In genomic region chr1:128103520-128104088, GRCm38 (mm10) we compare ENCODE assay signal across 8 mouse cellular contexts. TPM values are rescaled to one million over a fixed set of nuclear protein-coding genes. Genes with fewer than 3 reads are reported as not detected.
A peak's percentile ranks its signal among the peaks of the same experiment; 100 is the strongest.
DNase-seq lines count a peak whose midpoint lies in the region; ATAC-seq and TF ChIP-seq lines count a peak whose summit lies in the region.

No protein-coding gene starts in this region.

- H3K9me3 ChIP-seq in hindbrain, embryonic 16.5 days (ENCODE audit: control insufficient read depth, low read length), result no peaks in the 10 kb centered on the region
- H3K9me3 ChIP-seq in midbrain, embryonic 15.5 days, result no peaks in the 10 kb centered on the region

- no peak for TF ChIP-seq POLR2A in thymus, adult 2 months (IDR thresholded peaks at IDR 0.05; ENCODE audit: control insufficient read depth, extremely low read depth, insufficient read depth, low read length, poor library complexity)

- peaks cover 2% of the 10 kb centered on the region for H3K4me1 ChIP-seq in thymus, adult 2 months (replicated peaks; ENCODE audit: control insufficient read depth, insufficient read depth, low read length)
- H3K4me1 ChIP-seq in hindbrain, embryonic 16.5 days (ENCODE audit: control insufficient read depth, insufficient read depth, low read depth, low read length), result peaks cover 10% of the 10 kb centered on the region
- H3K4me1 ChIP-seq in midbrain, embryonic 15.5 days, result peaks cover 24% of the 10 kb centered on the region

- WGBS in thymus, adult 2 months, result under 1% methylated on average over 47 of the region's 47 CpGs
- under 1% methylated on average over 35 of the region's 47 CpGs for WGBS in hindbrain, embryonic 16.5 days
- under 1% methylated on average over 43 of the region's 47 CpGs for WGBS in midbrain, embryonic 15.5 days

- ATAC-seq in hindbrain, embryonic 16.5 days, result peak; percentile 63
- peak; percentile 72 for ATAC-seq in midbrain, embryonic 15.5 days (replicated peaks)

- H3K27me3 ChIP-seq in thymus, adult 2 months (ENCODE audit: control insufficient read depth, insufficient read depth, low read length), result no peaks in the 10 kb centered on the region
- no peaks in the 10 kb centered on the region for H3K27me3 ChIP-seq in hindbrain, embryonic 16.5 days (replicated peaks; ENCODE audit: control insufficient read depth, insufficient read depth, low read length)
- H3K27me3 ChIP-seq in midbrain, embryonic 15.5 days (replicated peaks), result no peaks in the 10 kb centered on the region

- H3K27ac ChIP-seq in thymus, adult 2 months (ENCODE audit: control insufficient read depth, insufficient read depth, low read length), result peak overlapping the region; percentile 15
- peak overlapping the region; percentile 83 for H3K27ac ChIP-seq in hindbrain, embryonic 16.5 days (ENCODE audit: low read depth, low read length)
- H3K27ac ChIP-seq in midbrain, embryonic 15.5 days, result peak overlapping the region; percentile 94

- peak; percentile 30 to 48 for DNase-seq in adrenal gland, postnatal 4 days (ENCODE audit: low spot score in 2 of 2)
- DNase-seq in adrenal gland, postnatal 10 days, result no peak
- no peak for DNase-seq in thymus, adult 2 months
- DNase-seq in thymus, postnatal 36 days, result no peak
- no peak for DNase-seq in gastrocnemius, postnatal 4 days (ENCODE audit: low spot score in 2 of 2)
- no peak for DNase-seq in thymus, adult 18-20 months

- no peaks in the 10 kb centered on the region for H3K36me3 ChIP-seq in thymus, adult 2 months (ENCODE audit: control insufficient read depth, insufficient read depth, low read length)
- no peaks in the 10 kb centered on the region for H3K36me3 ChIP-seq in hindbrain, embryonic 16.5 days (ENCODE audit: control insufficient read depth, insufficient read depth, low read length)
- H3K36me3 ChIP-seq in midbrain, embryonic 15.5 days (replicated peaks), result no peaks in the 10 kb centered on the region

- TF ChIP-seq CTCF in thymus, adult 2 months (IDR thresholded peaks at IDR 0.05; ENCODE audit: borderline replicate concordance, control insufficient read depth, extremely low read depth, insufficient read depth, low read length, poor library complexity), result no peak

- H3K4me3 ChIP-seq in thymus, adult 2 months (ENCODE audit: control insufficient read depth, insufficient read depth, low read length), result peak overlapping the region; percentile 84
- peak overlapping the region; percentile 64 for H3K4me3 ChIP-seq in hindbrain, embryonic 16.5 days (ENCODE audit: low read length)
- peak overlapping the region; percentile 63 for H3K4me3 ChIP-seq in midbrain, embryonic 15.5 days

- peak overlapping the region; percentile 70 for H3K4me2 ChIP-seq in hindbrain, embryonic 16.5 days (ENCODE audit: low read length)
- peak overlapping the region; percentile 59 for H3K4me2 ChIP-seq in midbrain, embryonic 15.5 days

- peak overlapping the region; percentile 78 for H3K9ac ChIP-seq in hindbrain, embryonic 16.5 days (ENCODE audit: low read depth, low read length)
- H3K9ac ChIP-seq in midbrain, embryonic 15.5 days, result peak overlapping the region; percentile 82

RNA-seq across cellular contexts. Expression of gene R3hdm1, which starts 0.5 kb away (rescaled TPM):
- total RNA-seq in adrenal gland, postnatal 4 days (2021), result 10 to 100 TPM; 77.8 to 84.8 TPM
- total RNA-seq in adrenal gland, postnatal 10 days (2021), result 10 to 100 TPM; 61.2 to 79.4 TPM
- polyA plus RNA-seq in thymus, adult 2 months (2012; rRNA removed), result 129 and 147 TPM in 2 replicates
- polyA plus RNA-seq in hindbrain, embryonic 16.5 days (2015; fragmentation: Nextera tagmentation; extraction: Ambion mirVana), result 74.9 and 79.6 TPM in 2 replicates
- polyA plus RNA-seq in midbrain, embryonic 15.5 days (2015; fragmentation: Nextera tagmentation; extraction: Ambion mirVana), result 80.5 and 93.0 TPM in 2 replicates
- 10 to 100 TPM; 74.0 to 77.3 TPM for total RNA-seq in gastrocnemius, postnatal 4 days (2021)

RNA-seq across cellular contexts. Expression of gene Zranb3, which starts 0.8 kb away (rescaled TPM):
- 10 to 100 TPM in 1 of 2 experiments, 1 to 10 TPM in 1; 9.7 to 10.7 TPM for total RNA-seq in adrenal gland, postnatal 4 days (2021)
- 1 to 10 TPM; 5.4 to 8.6 TPM for total RNA-seq in adrenal gland, postnatal 10 days (2021)
- polyA plus RNA-seq in thymus, adult 2 months (2012; rRNA removed), result 3.8 and 5.1 TPM in 2 replicates
- polyA plus RNA-seq in hindbrain, embryonic 16.5 days (2015; fragmentation: Nextera tagmentation; extraction: Ambion mirVana), result 3.3 and 4.6 TPM in 2 replicates
- polyA plus RNA-seq in midbrain, embryonic 15.5 days (2015; fragmentation: Nextera tagmentation; extraction: Ambion mirVana), result 2.9 and 3.1 TPM in 2 replicates
- 1 to 10 TPM; 7.1 to 8.2 TPM for total RNA-seq in gastrocnemius, postnatal 4 days (2021)

Comparison
In these comparisons a context has a peak if more than half of its experiments do, and no peak if none do; other contexts are left out.
1. DNase-seq: peak in adrenal gland, postnatal 4 days (2 of 2); none in adrenal gland, postnatal 10 days (single experiment), thymus, adult 2 months (single experiment), thymus, postnatal 36 days (0 of 2), gastrocnemius, postnatal 4 days (0 of 2) and thymus, adult 18-20 months (0 of 2).
2. H3K27ac ChIP-seq: peak in every context shown above with its lines; median percentile 94 in midbrain, embryonic 15.5 days; 83 in hindbrain, embryonic 16.5 days; 15 in thymus, adult 2 months.
3. Peak in every context shown above with its lines, with median percentiles within 50 percentile points of each other: H3K4me3 ChIP-seq.